Comparison of ENCODE assay signal across 17 mouse cellular contexts in the genomic region with DNA sequence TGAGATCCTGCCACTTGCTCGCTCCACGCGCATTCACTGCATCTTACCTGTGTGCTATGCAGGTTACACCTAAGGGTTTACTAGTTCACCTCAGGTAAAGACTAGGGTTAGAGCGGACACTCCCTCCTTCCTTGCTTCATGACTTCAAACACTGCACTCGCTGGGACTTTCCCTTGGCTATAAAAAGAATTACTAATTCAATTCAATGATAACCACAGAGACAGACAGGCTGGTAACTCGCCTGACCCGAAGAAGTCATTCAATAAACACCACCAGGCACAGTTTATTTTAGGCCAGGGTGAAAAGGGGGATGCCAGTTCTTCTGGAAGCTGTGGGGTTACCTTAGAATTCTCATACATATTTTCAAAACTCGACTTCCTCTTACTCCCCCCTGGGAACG.
A peak's percentile ranks its signal among the peaks of the same experiment; 100 is the strongest.
DNase-seq lines count a peak whose midpoint lies in the region; ATAC-seq and TF ChIP-seq lines count a peak whose summit lies in the region.
"Had no signal": no experiment of that assay in that cellular context is flagged by ENCODE, and none has a peak within 500 bp of the region (broad histone marks: within the 10 kb centered on the region; RNA-seq: fewer than 3 reads in every experiment).

No protein-coding gene starts in this region.

- H3K36me3 ChIP-seq in lung, embryonic 15.5 days = no peaks in the 10 kb centered on the region
- no peaks in the 10 kb centered on the region for H3K36me3 ChIP-seq in CH12.LX (replicated peaks in 1 of 2; ENCODE audit: control insufficient read depth in 1 of 2, insufficient read depth in 1 of 2, low read length in 1 of 2)
- H3K36me3 ChIP-seq in heart, embryonic 11.5 days (ENCODE audit: control insufficient read depth, insufficient read depth, low read length) = no peaks in the 10 kb centered on the region
- no peaks in the 10 kb centered on the region for H3K36me3 ChIP-seq in myocyte (ENCODE audit: control insufficient read depth, insufficient read depth)
- H3K36me3 ChIP-seq: hindbrain, embryonic 15.5 days had no signal

- peak overlapping the region; percentile 27; the same call in 1 of the 2 replicates for H3K27ac ChIP-seq in lung, embryonic 15.5 days
- H3K27ac ChIP-seq in CH12.LX (ENCODE audit: insufficient read depth, low read depth) = no peak overlapping the region; the same call in 1 of the 2 replicates
- 0 out of 2 replicates have a peak overlapping the region, but pooled peaks have one; percentile 16 for H3K27ac ChIP-seq in heart, embryonic 11.5 days (ENCODE audit: low read depth, low read length)
- H3K27ac ChIP-seq: hindbrain, embryonic 15.5 days had no signal

- H3K79me2 ChIP-seq in CH12.LX (replicated peaks; ENCODE audit: control insufficient read depth, extremely low read depth, insufficient read depth, poor library complexity, severe bottlenecking) (no peaks in the 10 kb centered on the region), myocyte (ENCODE audit: control insufficient read depth, insufficient read depth) (peaks cover 5% of the 10 kb centered on the region)

- TF ChIP-seq RAD21 in CH12.LX (IDR thresholded peaks at IDR 0.05; ENCODE audit: low read depth, low read length) = no peak

- H3K27me3 ChIP-seq in lung, embryonic 15.5 days = no peaks in the 10 kb centered on the region
- no peaks in the 10 kb centered on the region for H3K27me3 ChIP-seq in CH12.LX (replicated peaks)
- H3K27me3 ChIP-seq in heart, embryonic 11.5 days (ENCODE audit: control insufficient read depth, insufficient read depth, low read length) = no peaks in the 10 kb centered on the region
- no peaks in the 10 kb centered on the region for H3K27me3 ChIP-seq in myocyte (ENCODE audit: control insufficient read depth, insufficient read depth, insufficient read length)
- H3K27me3 ChIP-seq: hindbrain, embryonic 15.5 days had no signal

- no peak for TF ChIP-seq CTCF in CH12.LX (conservative IDR thresholded peaks at IDR 0.05 in 1 of 2, IDR thresholded peaks at IDR 0.05 in 1 of 2; ENCODE audit: low read depth in 2 of 2, low read length in 2 of 2)

- 42% methylated on average over 9 of the region's 9 CpGs for WGBS in lung, embryonic 15.5 days
- WGBS in heart, embryonic 11.5 days (ENCODE audit: insufficient replicate concordance) = 52% methylated on average over 9 of the region's 9 CpGs

- peaks cover 47% of the 10 kb centered on the region for H3K4me1 ChIP-seq in lung, embryonic 15.5 days
- H3K4me1 ChIP-seq in CH12.LX (ENCODE audit: control insufficient read depth in 1 of 2, insufficient read depth in 2 of 2) = peaks cover 14 to 34% of the 10 kb centered on the region in 2 experiments
- H3K4me1 ChIP-seq in heart, embryonic 11.5 days (ENCODE audit: control insufficient read depth, insufficient read depth, low read length) = peaks cover 31% of the 10 kb centered on the region

- DNase-seq in lung, postnatal 10 days = no peak
- peak; percentile 47 for DNase-seq in CH12.LX (ENCODE audit: extremely low read depth)
- DNase-seq in urinary bladder, postnatal 36 days (ENCODE audit: low spot score in 2 of 2) = no peak
- no peak for DNase-seq in urinary bladder, postnatal 4 days (ENCODE audit: low spot score in 2 of 2)
- DNase-seq: cerebellum, postnatal 25 days; gastrocnemius, postnatal 25 days; kidney, adult 2 months; kidney, postnatal 36 days; liver; lung, adult 18-20 months; spleen, adult 18-20 months; thymus, postnatal 4 days had no signal

- TF ChIP-seq POLR2A in CH12.LX (IDR thresholded peaks at IDR 0.05; ENCODE audit: low read depth, low read length) (no peak), myocyte (IDR thresholded peaks at IDR 0.05; ENCODE audit: insufficient read length, low read depth) (no peak)

- H3K4me2 ChIP-seq in lung, embryonic 15.5 days = no peak overlapping the region
- H3K4me2 ChIP-seq in CH12.LX (ENCODE audit: insufficient read depth, low read depth, poor library complexity, severe bottlenecking) (peak overlapping the region; percentile 54), myocyte (ENCODE audit: low read depth) (peak overlapping the region; percentile 60)
- H3K4me2 ChIP-seq in heart, embryonic 11.5 days = no peak overlapping the region
- H3K4me2 ChIP-seq: hindbrain, embryonic 15.5 days; midbrain, embryonic 11.5 days had no signal

- dilution Hi-C loops in CH12.LX (cut with MboI; ENCODE audit: extremely low pct_ligation_motif_present, extremely low pct_unique_long_range_greater_than_20kb, low sequenced_read_pairs) = no loop called here

- no peak for ATAC-seq in lung, embryonic 15.5 days (ENCODE audit: borderline replicate concordance, extremely low read depth, low FRiP score, low TSS enrichment)
- no peak for ATAC-seq in heart, embryonic 11.5 days (replicated peaks; ENCODE audit: insufficient number of reproducible peaks, low FRiP score, low TSS enrichment)

- in situ Hi-C loops in CH12.LX (cut with MboI; ENCODE audit: low pct_ligation_motif_present, low pct_unique_long_range_greater_than_20kb, low sequenced_read_pairs) = no loop called here

- no peak overlapping the region for H3ac ChIP-seq in myocyte (ENCODE audit: control insufficient read depth, insufficient read length)

- no peak overlapping the region for H3K9ac ChIP-seq in lung, embryonic 15.5 days
- peak overlapping the region; percentile 24; the same call in 1 of the 2 replicates for H3K9ac ChIP-seq in CH12.LX (ENCODE audit: insufficient read depth, low read depth)
- no peak overlapping the region for H3K9ac ChIP-seq in heart, embryonic 11.5 days (ENCODE audit: low read depth, low read length)
- H3K9ac ChIP-seq: hindbrain, embryonic 15.5 days had no signal

- no peak overlapping the region for H3K4me3 ChIP-seq in lung, embryonic 15.5 days
- H3K4me3 ChIP-seq in CH12.LX (replicated peaks in 1 of 3; ENCODE audit: low read depth in 2 of 3, low read length in 2 of 3, poor library complexity in 1 of 3) (no peak overlapping the region), myocyte (no peak overlapping the region)
- no peak overlapping the region for H3K4me3 ChIP-seq in heart, embryonic 11.5 days (ENCODE audit: low read depth, low read length)
- H3K4me3 ChIP-seq: hindbrain, embryonic 15.5 days had no signal

- peak; percentile 35; the same call in 1 of the 2 replicates for TF ChIP-seq EP300 in CH12.LX (IDR thresholded peaks at IDR 0.05; ENCODE audit: low read length)

- no peaks in the 10 kb centered on the region for H3K9me3 ChIP-seq in lung, embryonic 15.5 days
- H3K9me3 ChIP-seq in CH12.LX (replicated peaks; ENCODE audit: low read length) = no peaks in the 10 kb centered on the region
- H3K9me3 ChIP-seq in heart, embryonic 11.5 days (replicated peaks; ENCODE audit: control insufficient read depth, low read length) = no peaks in the 10 kb centered on the region
- H3K9me3 ChIP-seq: hindbrain, embryonic 15.5 days had no signal

TF ChIP-seq in CH12.LX, 34 proteins besides CTCF, POLR2A, EP300 and RAD21:
- TF ChIP-seq ETS1 (conservative IDR thresholded peaks at IDR 0.05; ENCODE audit: low read depth, low read length) = 0 out of 2 replicates have a peak, but pooled peaks have one; percentile 36
- TF ChIP-seq MEF2A (IDR thresholded peaks at IDR 0.05; ENCODE audit: borderline replicate concordance, low read depth, low read length) = peak; percentile 72; the same call in 1 of the 2 replicates
- TF ChIP-seq JUND (conservative IDR thresholded peaks at IDR 0.05; ENCODE audit: low read depth, low read length) = no peak
- TF ChIP-seq BHLHE40 (IDR thresholded peaks at IDR 0.05; ENCODE audit: low read depth, low read length) = peak; percentile 68

TF ChIP-seq in myocyte, 11 proteins besides CTCF, POLR2A, EP300 and RAD21:
- TF ChIP-seq USF1 (IDR thresholded peaks at IDR 0.05; ENCODE audit: low read depth) (no peak), SRF (IDR thresholded peaks at IDR 0.05; ENCODE audit: control insufficient read depth, insufficient read length, low read depth) (no peak)

Comparison
In these comparisons a context has a peak if more than half of its experiments do, and no peak if none do; other contexts are left out.
1. H3K4me2 ChIP-seq: peak in CH12.LX (single experiment) and myocyte (single experiment); none in lung, embryonic 15.5 days (single experiment) and heart, embryonic 11.5 days (single experiment).